Mouse (Mus musculus) spleen, postnatal 10 days (tissue): Measurements from ENCODE around the gene Eef1akmt4.
A peak's percentile ranks its signal among the peaks of the same experiment; 100 is the strongest.

Experiments used
- DNase-seq, 2 experiments: peaks; one replicate each; pipeline ENCODE4 v3.0.0; 2021 to 2022; ENCODE audit warnings: low spot score in 2 of 2

Gene Eef1akmt4

DNA sequence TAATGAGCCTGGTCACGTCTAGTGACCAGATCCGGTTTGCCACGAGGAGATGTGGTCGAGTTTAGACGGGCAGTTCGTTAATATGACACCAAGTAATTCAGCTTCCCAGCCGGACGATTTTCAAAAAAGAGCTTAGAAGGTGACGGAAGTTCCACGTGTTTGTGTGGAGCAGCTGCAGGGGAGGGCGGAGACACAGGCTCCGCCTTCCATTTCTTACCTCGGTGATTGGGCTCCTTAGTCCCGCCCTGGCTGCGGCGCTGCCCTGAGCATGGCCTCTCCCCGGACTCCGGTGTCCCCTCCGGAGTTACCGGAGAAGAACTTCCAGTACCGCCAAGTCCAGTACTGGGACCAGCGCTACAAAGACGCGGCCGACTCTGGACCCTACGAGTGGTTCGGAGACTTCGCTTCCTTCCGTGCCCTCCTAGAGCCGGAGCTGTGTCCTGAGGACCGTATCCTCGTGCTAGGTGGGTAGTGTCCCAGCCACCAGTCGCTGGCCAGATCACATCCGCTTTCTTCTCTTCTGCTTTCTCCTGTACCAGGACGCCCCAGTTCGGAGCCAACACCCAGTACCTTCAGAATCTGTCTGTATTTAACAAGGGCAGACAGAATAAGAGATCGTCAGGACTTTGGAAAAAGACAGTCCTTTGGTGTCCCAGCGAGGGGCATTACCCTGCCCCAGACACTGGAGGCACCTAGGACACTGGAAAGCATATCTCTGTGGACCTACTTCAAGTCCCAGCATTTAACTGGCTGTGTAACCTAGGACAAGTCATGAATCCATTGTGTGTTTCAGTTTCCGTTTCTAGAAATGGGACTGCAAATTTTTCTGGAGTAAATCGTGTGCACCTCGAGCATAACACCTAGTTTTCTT, at the start of gene Eef1akmt4, which contains the start of the genes Gm49333 and Alg3:
Eef1akmt4 (plus strand) TSS at position 237 of the 871 bp plus-strand sequence.
Gm49333 (plus strand) TSS at position 254 of the 871 bp plus-strand sequence.
Alg3 (minus strand) TSS at position 379 of the 871 bp plus-strand sequence.
- DNase-seq: peak; percentile 75 to 87

DNA sequence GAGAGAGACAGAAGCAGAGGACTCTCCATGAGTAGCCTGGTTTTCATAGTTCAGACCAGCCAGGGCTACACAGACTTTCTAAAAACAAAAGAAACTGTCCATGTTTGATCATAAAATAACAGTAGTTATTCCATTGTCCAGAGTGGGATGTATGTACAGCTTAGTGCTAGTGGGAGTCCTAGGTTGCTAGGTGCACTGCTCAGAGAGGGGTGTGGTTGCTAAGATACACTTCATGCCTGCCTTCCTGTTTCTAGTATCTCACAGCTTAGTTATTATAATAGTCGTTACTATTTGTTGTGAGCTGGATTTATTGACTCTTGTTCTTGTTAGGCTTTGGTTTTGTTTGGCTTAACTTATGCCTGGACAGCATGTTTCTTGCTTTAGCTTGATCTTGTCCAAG, 46.3 kb upstream of the Eef1akmt4 start:
- DNase-seq: no peak

DNA sequence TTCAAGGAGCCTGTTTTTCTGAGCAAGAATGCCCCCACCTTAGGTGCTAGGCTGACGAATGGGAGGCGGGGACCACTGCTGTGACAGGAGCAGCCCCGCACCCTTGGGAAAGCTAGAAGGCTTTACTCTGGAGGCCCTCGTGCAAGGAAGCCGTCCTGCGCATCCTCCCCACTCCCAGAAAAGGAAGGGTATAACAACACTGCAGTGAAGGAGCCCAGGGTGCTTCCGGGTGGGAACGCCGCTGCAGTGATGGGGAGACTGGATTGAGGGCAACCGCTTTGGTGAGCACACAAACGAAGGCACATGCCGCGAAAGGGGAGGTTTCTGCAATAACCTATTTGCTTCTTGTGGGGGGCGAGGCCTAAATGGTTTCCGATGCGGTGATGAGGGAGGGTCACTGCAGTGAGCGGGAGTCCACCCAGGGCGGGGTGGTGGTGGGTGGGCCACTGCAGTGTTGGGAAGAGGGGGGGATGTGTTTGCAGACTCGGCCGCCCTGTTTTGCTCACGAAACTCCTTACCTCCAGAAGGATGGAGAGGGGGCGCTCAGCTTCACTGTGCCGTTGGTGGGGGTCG, 21.9 kb upstream of the Eef1akmt4 start, which contains the start of gene Vwa5b2:
Vwa5b2 (plus strand) TSS at position 106 of the 573 bp plus-strand sequence.
- DNase-seq: no peak

DNA sequence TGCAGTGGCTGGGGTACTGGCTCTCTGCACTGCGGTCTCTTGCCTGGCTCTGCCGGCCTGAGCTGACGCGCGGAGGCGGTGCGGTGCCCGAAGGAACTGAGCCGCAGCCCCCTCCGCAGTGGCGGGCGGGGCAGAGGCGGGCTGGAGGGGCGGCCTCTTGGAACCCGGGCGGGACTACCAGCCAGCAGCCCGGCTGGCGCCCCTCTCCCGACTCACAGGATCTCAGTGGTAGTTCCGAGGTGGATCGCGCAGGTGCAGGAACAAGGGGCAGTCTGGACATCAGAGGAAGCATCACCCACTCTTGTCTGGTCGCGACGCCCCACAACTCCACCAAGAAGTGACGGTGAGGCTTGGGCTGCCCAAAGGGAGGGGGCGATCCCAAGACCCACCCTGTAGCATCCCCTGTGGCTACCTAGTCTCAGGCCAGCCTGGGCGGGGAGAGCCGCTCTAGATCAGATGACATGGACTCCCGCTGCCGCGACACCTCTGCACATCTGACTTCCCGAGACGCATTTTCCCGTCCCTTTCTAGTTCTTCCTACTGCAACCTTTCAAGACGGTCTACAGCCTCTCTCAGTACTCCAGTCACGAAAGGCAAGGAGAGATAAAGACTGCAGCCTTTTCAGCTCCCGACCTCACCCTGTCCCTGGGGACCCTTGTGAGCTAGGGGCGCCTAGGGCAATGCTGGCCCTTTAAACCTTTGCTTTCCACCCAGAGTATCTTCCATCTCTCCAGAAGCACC, 21.3 kb upstream of the Eef1akmt4 start:
- DNase-seq: no peak

DNA sequence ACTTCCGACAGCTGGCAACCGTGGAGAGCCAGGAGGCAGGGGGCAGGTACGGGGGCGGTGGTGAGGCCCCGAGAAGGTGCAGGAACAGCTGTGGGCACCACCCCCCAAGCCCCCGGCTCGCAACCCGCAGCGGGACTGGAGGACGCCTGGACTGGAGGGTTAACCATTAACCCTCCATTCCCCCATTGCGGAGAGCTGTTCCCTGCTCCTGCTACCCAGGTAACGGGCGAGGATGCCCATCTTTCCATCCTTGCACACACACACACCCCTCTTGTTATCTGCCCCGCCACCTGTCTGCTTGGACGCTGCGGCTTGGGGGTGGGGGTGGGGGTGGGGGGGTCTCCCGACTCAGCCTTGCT, 20.7 kb upstream of the Eef1akmt4 start:
- DNase-seq: no peak

DNA sequence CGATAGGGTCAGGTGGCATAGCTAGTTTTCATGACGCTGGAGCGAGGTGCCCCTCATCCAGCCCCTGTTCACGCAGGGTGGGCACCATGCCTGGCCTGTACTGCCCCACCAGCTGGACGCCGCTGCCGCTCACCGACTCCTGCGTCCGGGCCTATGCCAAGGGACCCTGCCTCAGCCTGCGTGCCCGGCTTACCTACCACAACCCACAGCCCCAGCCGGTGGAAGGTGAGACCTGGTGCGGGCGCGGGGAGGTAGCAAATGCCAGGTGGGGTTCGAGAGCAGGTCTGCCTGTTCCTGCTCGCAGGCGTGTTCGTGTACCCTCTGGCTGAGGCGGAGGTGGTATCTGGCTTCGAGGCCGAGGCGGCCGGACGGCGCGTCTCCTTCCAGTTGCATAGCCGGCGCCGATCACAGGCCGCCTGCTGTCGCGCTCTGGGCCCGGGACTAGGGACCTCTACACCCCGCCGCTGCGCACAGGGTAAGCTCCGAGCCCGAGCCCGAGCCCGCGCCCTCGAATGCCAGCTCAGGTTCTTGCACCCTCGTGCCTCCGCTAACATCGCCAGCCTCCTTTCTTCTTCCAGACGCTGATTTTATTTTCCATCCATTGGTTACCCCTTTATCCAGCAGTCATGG, 20.2 kb upstream of the Eef1akmt4 start:
- DNase-seq: no peak

DNA sequence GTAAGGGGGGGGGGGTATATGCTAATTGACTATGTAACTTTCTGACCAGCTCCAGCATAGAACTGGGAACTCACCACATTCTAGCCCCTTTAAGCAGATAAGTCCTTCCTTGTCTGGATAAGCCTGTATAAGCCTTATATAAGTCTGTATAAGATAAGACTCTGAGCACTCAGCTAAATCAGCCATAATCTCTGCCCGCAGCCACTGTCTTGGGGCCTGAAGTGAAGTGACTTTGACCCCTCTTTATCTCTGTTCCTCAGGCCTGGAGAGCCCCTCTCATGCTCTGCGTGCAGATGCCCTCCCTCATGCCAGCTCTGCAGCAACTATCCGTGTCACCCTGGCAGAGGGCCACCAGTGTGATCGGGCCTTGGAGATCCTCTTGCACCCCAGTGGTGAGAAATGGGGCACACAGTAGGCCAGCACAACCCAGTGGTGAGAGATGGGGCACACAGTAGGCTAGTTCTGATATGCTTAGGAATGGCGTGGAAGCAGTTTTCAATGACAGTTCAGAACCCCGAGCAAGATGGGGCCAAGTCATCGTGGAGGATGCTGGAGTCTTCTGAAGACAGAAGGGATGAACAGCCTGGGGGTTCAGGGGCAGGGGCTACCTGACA, 16.2 kb upstream of the Eef1akmt4 start:
- no peak for DNase-seq

DNA sequence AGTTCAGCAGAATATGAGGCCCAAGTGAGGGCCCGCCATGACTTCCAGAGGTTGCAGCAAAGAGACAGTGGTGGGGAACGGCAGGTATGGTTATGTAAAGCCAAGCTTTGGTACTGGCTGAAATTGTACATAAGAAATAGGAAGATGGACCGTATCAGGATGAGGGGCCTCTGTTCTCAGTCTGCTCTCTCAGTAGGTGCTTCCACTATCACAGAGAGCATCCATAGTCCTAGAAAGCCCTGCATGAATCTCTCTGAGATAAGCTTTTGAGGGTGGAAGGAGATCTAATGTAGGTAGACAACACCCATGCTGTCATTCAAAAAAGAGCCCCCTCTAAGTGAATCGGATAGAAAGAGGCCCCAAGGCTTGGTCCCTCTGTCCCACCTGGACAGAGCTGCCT, 15.7 kb upstream of the Eef1akmt4 start:
- DNase-seq: no peak

DNA sequence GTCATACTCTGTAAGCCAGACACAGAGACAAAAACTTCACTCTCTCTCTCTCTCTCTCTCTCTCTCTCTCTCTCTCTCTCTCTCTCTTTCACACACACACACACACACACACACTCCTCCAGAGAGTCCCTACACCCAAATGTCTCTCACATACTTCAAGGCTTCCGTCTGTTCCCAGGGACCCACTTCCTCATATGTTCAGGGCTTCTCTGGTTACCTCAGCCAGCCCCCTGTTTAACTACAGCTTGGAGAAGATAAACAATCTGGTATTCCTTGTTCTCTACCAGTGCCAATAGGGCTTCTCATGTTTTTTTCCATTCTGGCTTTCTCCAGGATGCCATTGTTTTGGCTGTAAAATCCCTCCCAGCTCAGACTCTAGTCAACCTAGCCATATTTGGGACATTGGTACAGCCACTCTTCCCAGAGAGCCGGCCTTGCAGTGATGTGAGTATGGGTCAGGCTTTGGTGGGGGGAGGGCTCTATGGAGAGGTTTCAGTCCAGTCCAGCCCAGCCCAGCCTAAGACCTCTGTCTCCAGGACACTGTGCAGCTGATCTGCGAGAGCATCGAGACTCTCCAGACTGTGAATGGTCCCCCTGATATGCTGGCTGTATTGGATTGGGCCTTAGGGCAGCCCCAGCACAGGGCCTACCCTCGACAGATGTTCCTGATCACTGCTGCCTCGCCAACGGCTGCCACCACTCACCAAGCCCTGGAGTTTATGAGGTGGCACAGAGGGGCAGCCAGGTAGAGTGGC, 14.5 kb upstream of the Eef1akmt4 start:
- DNase-seq: no peak

DNA sequence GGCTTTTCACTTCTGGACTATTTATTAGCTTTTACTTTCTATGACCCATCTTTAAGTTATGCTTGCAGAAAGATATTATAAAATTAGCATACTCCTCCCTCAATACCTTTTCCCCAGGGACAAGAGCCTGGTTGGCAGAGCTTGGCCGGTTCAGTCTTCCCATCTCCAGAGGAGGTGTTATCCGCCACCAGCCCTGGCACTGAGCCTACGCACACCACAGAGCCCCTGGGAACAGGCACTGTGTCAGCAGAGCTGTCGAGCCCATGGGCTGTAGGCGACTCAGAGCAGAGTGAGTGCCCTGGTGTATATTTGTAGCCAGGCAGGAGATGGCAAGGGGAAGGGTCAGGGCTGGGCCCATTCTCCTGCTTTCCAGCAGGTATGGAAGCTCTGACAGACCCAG, 10.9 kb upstream of the Eef1akmt4 start:
- no peak for DNase-seq

DNA sequence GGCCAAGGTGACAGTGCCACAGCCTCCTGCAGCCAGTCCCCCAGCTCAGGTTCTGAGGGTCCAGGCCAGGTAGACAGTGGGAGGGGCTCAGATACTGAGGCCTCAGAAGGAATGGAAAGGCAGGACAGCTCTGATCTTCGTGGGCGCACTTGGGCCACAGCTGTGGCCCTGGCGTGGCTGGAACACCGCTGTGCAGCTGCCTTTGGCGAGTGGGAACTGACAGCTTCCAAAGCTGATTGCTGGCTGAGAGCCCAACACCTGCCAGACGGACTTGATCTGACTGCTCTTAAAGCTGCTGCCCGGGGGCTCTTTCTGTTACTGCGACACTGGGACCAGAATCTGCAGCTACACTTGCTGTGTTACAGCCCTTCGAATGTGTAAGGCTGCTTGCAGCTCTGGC, 6.7 kb upstream of the Eef1akmt4 start:
- no peak for DNase-seq

DNA sequence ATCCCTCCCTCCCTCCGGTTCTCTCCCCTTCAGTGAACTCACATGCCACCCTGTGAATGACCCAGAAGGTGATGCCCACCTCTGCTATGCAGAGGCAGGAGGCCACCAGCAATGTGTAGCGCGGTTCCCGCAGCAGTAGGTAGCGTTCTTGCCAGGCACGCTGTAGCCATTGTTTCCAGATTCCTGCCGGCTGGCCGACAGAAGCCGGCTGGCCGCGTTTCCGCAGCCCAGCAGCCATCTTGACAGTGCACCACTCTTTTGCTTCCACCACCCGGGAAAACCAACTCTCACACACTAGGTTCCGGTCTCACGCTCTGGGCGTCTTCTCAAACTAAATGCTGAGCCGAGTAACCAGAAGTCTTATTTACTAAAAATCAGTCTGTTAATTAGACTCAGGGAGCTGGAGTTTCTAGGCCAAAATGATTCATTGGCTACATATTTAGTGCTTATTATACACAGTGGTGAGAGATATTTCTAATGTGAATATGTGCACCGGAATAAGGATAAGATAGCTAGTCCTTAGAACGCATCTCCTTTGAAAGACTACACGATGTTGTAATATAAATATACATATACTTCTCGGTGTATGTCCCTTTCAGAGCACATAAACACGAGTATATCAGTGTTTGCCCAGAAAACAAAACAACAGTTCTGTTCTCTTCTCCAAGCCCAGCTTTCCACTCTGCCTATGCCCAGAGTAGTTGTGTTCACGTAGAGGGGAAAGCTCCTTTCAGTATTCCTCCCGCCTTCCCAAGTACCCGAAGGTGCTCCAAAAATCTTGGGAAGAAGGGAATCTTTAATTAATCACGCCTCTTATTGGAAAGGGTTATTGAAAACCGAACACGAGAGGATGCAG, 664 bp upstream of the Eef1akmt4 start:
- DNase-seq: peak; percentile 67 to 74

DNA sequence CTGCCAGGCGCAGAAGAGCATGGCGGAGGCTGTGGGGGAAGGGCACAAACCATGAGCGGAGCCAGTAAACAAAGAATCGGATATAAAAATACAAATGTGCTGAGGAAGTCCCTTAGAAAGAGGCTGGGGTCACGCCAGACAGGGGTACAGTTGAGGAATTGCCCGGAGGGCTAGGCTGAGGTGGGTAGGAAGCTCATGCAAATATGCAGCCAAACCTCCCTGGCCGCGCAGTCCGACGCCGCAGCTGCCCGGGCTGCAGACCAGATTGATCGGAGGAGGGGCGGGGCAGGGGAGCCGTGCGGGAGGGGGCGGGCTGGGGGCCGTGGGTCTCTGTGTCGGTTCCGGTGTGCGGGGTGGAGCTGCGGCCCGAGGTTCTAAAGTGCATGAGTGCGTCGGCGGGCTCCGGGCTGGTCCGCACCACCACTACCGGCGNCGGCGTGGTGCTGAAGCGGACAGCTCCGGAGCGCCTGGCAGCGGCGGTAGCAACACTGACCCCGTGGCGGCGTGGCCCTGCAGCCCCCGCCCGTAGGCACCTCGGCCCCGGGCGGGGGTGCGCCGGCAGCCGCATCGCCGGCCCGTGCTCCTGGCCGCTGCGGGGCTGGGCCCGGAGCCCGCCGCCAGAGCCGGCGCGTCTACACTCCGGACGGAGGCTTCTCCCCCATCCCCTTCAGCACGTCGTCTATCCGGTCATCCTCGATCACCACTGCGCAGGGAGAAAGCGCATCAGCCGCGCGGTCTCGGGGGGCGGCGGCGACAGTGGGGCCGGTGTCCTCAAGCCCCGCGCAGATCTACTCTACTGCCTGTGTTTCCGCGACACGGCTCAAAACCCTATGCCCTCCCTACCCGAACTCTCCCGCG, 8.4 kb downstream of the Eef1akmt4 start:
- DNase-seq: peak; percentile 21 to 52

DNA sequence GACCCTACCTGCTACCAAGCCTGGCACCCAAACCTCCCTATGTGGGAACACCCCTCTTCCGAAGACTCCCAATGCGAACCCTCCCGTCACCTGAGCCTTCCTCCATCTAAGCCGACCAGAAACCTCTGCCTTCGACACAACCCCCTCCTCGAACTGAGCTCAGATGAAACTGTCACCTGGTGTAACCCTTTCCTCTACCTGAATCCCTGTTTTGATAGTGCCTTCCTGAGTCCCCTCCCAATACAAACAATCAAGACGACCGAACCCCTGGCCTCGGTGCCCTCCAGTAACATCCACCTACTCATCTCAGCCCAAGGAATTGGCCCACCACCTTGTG, 9.0 kb downstream of the Eef1akmt4 start:
- DNase-seq: no peak

DNA sequence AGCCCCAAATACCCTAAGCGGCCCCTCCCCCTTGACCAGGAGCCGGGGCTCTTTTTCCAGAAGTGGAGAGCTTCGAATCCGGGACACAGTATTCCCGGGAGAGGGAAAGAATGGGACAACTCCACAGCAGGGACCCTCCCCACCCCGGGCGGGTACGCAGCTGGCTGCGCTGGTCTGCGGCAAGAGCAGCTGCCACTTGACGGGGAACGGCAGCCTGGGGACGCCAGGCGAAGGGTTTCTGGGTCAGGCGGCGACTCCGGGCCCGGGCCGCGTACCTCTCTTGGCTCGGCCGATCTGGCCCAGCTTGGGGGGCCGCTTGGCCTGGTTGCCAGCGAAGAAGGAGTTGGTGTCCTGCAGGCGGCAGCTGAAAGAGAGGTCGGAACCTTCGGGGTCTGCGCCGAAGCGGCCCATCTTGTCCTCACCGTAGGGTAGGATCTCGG, 9.4 kb downstream of the Eef1akmt4 start:
- DNase-seq: peak; percentile 37 to 40

DNA sequence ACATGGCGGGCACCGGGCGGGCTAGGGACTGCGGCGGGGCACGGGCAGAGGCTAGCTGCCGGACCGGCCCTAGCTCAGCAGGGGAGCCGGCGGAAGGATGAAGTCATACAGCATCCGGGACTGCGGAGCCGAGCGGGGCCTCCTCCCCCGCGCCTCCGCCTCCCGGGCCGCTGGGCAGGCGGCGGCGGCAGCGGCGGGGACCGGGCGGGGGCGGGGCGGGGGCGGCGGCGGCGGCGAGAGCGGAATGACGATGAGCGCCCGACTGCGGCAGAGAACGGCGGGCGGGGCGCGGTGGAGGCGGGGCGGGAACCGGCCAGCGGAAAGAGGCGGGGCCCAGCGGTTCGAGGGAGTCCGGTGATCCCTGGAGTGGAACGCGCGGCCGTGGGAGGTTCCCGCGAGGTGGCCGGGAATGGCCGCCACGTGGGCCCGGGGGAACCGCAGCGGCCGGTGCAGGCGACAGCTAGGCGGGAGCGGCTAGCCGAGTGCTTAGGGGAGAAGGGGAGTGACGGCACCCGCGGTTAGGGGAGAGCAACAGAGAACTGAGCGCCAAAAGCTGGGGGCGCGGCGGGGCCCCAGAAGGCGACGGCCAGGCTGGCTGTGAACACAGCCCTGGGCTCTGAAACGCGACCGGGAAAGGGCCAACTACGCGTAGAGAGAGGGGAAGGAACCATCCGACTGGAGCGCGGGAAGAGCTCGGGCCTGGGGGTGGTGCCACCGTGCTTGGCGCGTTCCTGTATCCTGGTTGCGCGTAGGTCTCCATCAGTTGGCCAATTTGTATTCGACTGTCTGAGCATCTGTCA, 10.0 kb downstream of the Eef1akmt4 start, which contains the start of gene Camk2n2:
Camk2n2 (minus strand) TSS at position 97 of the 800 bp plus-strand sequence.
- peak; percentile 50 to 66 for DNase-seq

DNA sequence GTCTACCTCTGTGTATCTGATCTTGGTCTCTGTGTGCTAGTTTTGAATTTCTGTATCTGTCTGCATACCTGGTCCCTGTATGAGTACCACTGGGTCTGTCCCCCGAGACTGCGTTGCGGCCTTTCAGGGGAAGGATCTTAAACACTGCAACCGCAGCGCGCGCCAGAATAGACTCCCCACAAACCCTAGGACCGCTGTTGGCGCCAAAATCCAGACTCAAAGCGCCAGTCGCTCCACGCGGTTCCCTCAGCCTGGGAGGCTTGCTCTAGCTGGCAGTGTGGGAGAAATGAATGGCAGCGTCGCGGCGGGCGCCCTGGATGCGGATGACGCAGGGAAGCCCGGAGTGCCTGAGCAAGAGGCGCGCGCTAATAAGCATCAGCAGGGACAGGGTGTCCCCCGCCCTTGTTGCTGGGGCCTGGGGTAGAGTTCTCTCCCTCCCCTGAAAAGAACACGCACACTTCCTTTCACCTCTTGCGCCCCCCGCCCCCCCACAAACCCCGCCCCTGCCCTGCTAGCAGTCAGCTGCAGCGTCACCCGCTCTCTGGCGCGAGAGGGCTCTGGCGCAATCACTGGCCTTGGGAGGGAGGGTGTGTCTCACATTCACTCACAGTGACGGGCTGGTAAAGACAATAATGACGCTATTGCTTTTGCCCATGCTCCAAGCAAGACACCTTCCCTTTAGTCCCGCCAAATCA, 10.7 kb downstream of the Eef1akmt4 start:
- DNase-seq: peak; percentile 20 to 46
